Mouse (Mus musculus): Measurements from ENCODE around the gene Olfr551. TPM values are rescaled to one million over a fixed set of nuclear protein-coding genes. Genes with fewer than 3 reads are reported as not detected.

Olfr551 gene
- polyA plus RNA-seq, 1 experiment from 2014 or later, result not detected

DNA sequence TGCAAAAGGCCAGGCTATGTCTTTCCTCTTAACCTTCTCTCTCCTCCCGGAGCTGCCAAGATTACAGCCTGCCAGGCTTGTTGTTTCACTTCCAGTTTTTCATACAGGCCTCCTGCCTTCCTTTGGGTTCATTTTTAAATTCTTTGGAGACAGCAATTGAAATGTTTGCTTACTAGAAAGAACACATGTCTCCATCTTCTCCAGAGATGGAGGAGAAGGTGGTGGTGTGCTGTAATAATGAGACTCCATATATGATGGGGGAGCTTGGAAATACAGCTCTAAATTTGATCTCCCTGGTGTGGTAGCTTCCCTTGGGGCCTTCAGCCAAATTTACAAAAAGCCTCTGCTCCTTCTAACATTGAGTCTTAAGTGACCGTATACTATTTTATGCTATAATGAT lies 51.1 kb downstream of the Olfr551 start, which contains the start of gene Olfr548-ps1:
Gene Olfr548-ps1, plus strand, starts transcription at position 301 of the 400 bp plus-strand sequence.
- Histone ChIP-seq H3K9ac (replicated peaks; ENCODE audit: low read length) (no peak within 1 kb of the TSS), H3K27me3 (ENCODE audit: control insufficient read depth, insufficient read depth, low read length) (no peaks in the 10 kb centered on the region), H3K4me3 (ENCODE audit: low read depth, low read length) (no peak within 1 kb of the TSS), H3K4me1 (ENCODE audit: control insufficient read depth, insufficient read depth, low read length) (no peaks in the 10 kb centered on the region), H3K36me3 (replicated peaks; ENCODE audit: control insufficient read depth, insufficient read depth, low read depth, low read length) (no peaks in the 10 kb centered on the region), H3K9me3 (replicated peaks; ENCODE audit: control insufficient read depth, low read length) (no peaks in the 10 kb centered on the region), H3K4me2 (ENCODE audit: low read depth, low read length) (no peak within 1 kb of the TSS), H3K27ac (replicated peaks; ENCODE audit: low read depth, low read length) (no peak within 1 kb of the TSS)
- WGBS, result 82% methylated on average over 2 of the region's 2 CpGs
- DNase-seq (ENCODE audit: low spot score), result no peak
- ATAC-seq (replicated peaks; ENCODE audit: insufficient number of reproducible peaks, low FRiP score, low TSS enrichment, low read depth), result no peak

GRCm38 (mm10) chr7:102534449-102534848 lies 57.2 kb downstream of the Olfr551 start, which contains the start of gene Olfr547:
Gene Olfr547 (plus strand): TSS chr7:102534749.
- no peak within 1 kb of the TSS for H3K27ac ChIP-seq (replicated peaks; ENCODE audit: low read depth, low read length)
- no peaks in the 10 kb centered on the region for H3K36me3 ChIP-seq (replicated peaks; ENCODE audit: control insufficient read depth, insufficient read depth, low read depth, low read length)
- no peak within 1 kb of the TSS for H3K4me3 ChIP-seq (ENCODE audit: low read depth, low read length)
- H3K9ac ChIP-seq (replicated peaks; ENCODE audit: low read length), result no peak within 1 kb of the TSS
- H3K4me1 ChIP-seq (ENCODE audit: control insufficient read depth, insufficient read depth, low read length), result no peaks in the 10 kb centered on the region
- ATAC-seq (replicated peaks; ENCODE audit: insufficient number of reproducible peaks, low FRiP score, low TSS enrichment, low read depth) (no peak), DNase-seq (ENCODE audit: low spot score) (no peak)
- no peaks in the 10 kb centered on the region for H3K27me3 ChIP-seq (ENCODE audit: control insufficient read depth, insufficient read depth, low read length)
- WGBS, result 81% methylated on average over 1 of the region's 1 CpGs
- no peaks in the 10 kb centered on the region for H3K9me3 ChIP-seq (replicated peaks; ENCODE audit: control insufficient read depth, low read length)
- H3K4me2 ChIP-seq (ENCODE audit: low read depth, low read length), result no peak within 1 kb of the TSS

Other genes starting within 250 kb of the Olfr551 start
- gene Rrm1, start 150.2 kb downstream of the Olfr551 start, polyA plus RNA-seq (2014; fragmentation: Nextera tagmentation; extraction: Ambion mirVana), result 242 and 246 TPM in 2 replicates
- gene Olfr543, start 110.2 kb downstream of the Olfr551 start, polyA plus RNA-seq (2014; fragmentation: Nextera tagmentation; extraction: Ambion mirVana), result 0.25 and 0.67 TPM in 2 replicates
- 0.06 TPM in 1 of 2 replicates, not detected in the other for gene Olfr544, start 103.6 kb downstream of the Olfr551 start, polyA plus RNA-seq (2014; fragmentation: Nextera tagmentation; extraction: Ambion mirVana)
- gene Olfr545, start 92.3 kb downstream of the Olfr551 start, polyA plus RNA-seq (2014; fragmentation: Nextera tagmentation; extraction: Ambion mirVana), result not detected in 2 replicates
- not detected in 2 replicates for gene Olfr547, start 57.1 kb downstream of the Olfr551 start, polyA plus RNA-seq (2014; fragmentation: Nextera tagmentation; extraction: Ambion mirVana)
- gene Olfr548-ps1, start 51.0 kb downstream of the Olfr551 start, polyA plus RNA-seq (2014; fragmentation: Nextera tagmentation; extraction: Ambion mirVana), result not detected in 2 replicates
- not detected in 2 replicates for gene Olfr549, start 42.0 kb downstream of the Olfr551 start, polyA plus RNA-seq (2014; fragmentation: Nextera tagmentation; extraction: Ambion mirVana)
- gene Trim21, start 26.4 kb downstream of the Olfr551 start, polyA plus RNA-seq (2014; fragmentation: Nextera tagmentation; extraction: Ambion mirVana), result 0.52 and 0.72 TPM in 2 replicates
- gene Olfr550, start 20.4 kb downstream of the Olfr551 start, polyA plus RNA-seq (2014; fragmentation: Nextera tagmentation; extraction: Ambion mirVana), result not detected in 2 replicates
- gene Olfr552, start 5.9 kb upstream of the Olfr551 start, polyA plus RNA-seq (2014; fragmentation: Nextera tagmentation; extraction: Ambion mirVana), result not detected in 2 replicates
- gene Olfr553, start 26.3 kb upstream of the Olfr551 start, polyA plus RNA-seq (2014; fragmentation: Nextera tagmentation; extraction: Ambion mirVana), result not detected in 2 replicates
- gene Olfr554, start 46.5 kb upstream of the Olfr551 start, polyA plus RNA-seq (2014; fragmentation: Nextera tagmentation; extraction: Ambion mirVana), result not detected in 2 replicates
- not detected in 2 replicates for gene Olfr555, start 66.9 kb upstream of the Olfr551 start, polyA plus RNA-seq (2014; fragmentation: Nextera tagmentation; extraction: Ambion mirVana)
- not detected in 2 replicates for gene Olfr556, start 73.0 kb upstream of the Olfr551 start, polyA plus RNA-seq (2014; fragmentation: Nextera tagmentation; extraction: Ambion mirVana)
- 11.4 and 14.7 TPM in 2 replicates for gene Trim68, start 95.4 kb upstream of the Olfr551 start, polyA plus RNA-seq (2014; fragmentation: Nextera tagmentation; extraction: Ambion mirVana)
- not detected in 2 replicates for gene Olfr557, start 104.0 kb upstream of the Olfr551 start, polyA plus RNA-seq (2014; fragmentation: Nextera tagmentation; extraction: Ambion mirVana)
- gene Olfr558, start 110.3 kb upstream of the Olfr551 start, polyA plus RNA-seq (2014; fragmentation: Nextera tagmentation; extraction: Ambion mirVana), result 0.24 TPM in 1 of 2 replicates, not detected in the other
- not detected in 2 replicates for gene Olfr33, start 127.2 kb upstream of the Olfr551 start, polyA plus RNA-seq (2014; fragmentation: Nextera tagmentation; extraction: Ambion mirVana)
- gene Olfr559, start 135.6 kb upstream of the Olfr551 start, polyA plus RNA-seq (2014; fragmentation: Nextera tagmentation; extraction: Ambion mirVana), result not detected in 2 replicates
- not detected in 2 replicates for gene Olfr560, start 167.5 kb upstream of the Olfr551 start, polyA plus RNA-seq (2014; fragmentation: Nextera tagmentation; extraction: Ambion mirVana)
- gene Olfr78, start 167.6 kb upstream of the Olfr551 start, polyA plus RNA-seq (2014; fragmentation: Nextera tagmentation; extraction: Ambion mirVana), result 0.08 TPM in 1 of 2 replicates, not detected in the other
- gene Olfr561, start 179.3 kb upstream of the Olfr551 start, polyA plus RNA-seq (2014; fragmentation: Nextera tagmentation; extraction: Ambion mirVana), result not detected in 2 replicates
- gene Olfr564, start 211.6 kb upstream of the Olfr551 start, polyA plus RNA-seq (2014; fragmentation: Nextera tagmentation; extraction: Ambion mirVana), result not detected in 2 replicates

Measured in embryonic facial prominence, embryonic 11.5 days (tissue).